Mouse (Mus musculus) right cerebral cortex, postnatal 4 days (tissue): ENCODE measurements around the gene Pip5k1a.
"Not testable (repeated sequence)": the region's sequence is repeated elsewhere in the genome, so short reads cannot be mapped to it uniquely, and the experiment has no call there.

ENCODE experiments used
- DNase-seq: peaks from one replicate; pipeline ENCODE4 v3.0.0-alpha.2; 2022

Pip5k1a gene

DNA sequence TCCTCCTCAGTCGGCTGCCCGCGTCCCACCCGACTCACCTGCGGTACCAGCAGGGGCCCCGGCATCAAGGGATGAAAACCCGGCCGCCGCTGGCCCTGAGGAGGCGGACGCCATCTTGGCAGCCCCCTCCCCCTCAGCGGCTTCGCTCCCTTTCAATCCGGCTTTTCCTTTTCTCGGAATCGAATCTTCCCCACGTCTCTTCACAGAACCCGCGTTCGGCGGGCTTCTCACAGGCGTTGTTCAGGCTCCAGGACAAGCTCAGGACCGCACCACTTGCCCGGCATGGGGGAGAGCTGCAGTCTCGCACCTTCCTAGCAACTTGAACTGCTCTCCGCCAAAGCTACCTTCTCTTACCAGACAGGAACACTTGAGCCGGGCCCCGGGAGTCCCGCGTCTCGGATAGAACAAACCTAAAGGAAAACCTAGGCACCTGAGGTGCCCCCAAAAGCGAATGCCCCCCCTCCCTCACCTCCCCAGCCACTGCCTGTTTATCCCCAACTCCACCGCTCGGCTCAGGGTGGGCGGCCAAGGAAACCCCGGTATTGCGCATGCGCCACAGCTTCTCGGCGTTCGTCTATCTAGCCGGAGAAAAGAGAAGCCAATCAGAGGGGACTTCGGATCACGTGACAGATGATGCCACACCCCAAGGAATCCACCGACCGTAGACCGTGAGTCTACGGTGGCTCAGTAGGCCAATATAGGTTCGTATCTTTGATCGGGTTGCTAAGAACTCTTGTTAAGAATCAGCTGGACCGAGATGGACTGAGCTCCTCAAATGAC lies at the start of gene Pip5k1a:
TSS of gene Pip5k1a (minus strand) at position 593 of the 780 bp plus-strand sequence.
- DNase-seq: peak; percentile 98

DNA sequence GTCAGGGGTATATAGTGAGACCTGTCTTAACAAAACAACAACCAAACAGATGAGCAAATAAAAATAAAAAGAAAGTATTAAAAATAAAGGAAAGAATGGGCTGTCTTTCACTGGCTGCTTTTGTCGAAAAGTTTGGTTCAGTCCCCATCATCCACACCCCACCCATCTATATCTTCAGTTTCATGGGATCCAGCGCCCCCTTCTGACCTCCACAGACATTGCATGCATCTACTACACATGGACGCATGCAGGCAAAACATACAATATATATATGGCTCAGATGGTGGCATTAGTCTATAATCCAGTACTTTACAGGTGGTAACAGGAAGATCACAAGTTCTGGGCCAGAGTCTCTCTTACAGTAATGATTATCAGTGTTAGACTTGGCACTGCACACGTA lies 47.1 kb upstream of the Pip5k1a start:
- DNase-seq: no peak

DNA sequence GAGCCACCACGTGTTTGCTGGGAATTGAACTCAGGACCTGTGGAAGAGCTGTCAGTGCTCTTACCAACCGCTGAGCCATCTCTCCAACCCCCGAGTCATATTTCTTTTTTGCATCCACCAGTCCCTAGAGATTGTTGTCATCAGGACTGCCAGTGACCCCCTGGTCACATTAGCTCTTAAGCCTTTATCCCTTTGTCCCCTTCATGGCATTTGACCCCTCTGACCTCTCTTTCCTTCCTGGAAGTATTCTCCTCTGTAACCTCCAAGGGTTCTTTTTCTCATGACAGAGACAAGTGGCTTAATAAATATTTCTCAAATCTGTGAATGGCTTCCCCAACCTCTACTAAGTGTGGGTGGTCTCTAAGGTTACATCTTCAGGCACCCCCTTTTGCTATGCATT lies 41.2 kb upstream of the Pip5k1a start:
- DNase-seq: no peak

DNA sequence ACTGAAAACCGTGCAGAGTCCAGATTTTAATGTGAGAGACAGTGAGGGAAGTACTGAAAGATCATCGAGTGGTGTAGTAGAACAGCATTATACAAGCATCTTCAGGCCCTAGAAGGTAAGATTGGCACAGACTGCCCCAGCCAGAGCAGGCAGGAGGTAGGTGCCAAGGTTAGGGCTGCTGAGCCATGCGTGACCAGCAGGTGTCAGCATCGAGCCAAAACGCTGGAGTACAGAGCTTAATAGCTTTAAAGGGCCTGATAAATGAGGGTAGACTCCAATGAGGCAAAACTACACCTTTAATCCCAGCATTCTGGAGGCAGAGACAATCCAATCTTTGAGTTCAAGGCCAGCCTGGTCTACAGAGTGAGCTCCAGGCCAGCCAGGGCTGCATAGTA lies 35.9 kb upstream of the Pip5k1a start:
- DNase-seq: peak; percentile 85

DNA sequence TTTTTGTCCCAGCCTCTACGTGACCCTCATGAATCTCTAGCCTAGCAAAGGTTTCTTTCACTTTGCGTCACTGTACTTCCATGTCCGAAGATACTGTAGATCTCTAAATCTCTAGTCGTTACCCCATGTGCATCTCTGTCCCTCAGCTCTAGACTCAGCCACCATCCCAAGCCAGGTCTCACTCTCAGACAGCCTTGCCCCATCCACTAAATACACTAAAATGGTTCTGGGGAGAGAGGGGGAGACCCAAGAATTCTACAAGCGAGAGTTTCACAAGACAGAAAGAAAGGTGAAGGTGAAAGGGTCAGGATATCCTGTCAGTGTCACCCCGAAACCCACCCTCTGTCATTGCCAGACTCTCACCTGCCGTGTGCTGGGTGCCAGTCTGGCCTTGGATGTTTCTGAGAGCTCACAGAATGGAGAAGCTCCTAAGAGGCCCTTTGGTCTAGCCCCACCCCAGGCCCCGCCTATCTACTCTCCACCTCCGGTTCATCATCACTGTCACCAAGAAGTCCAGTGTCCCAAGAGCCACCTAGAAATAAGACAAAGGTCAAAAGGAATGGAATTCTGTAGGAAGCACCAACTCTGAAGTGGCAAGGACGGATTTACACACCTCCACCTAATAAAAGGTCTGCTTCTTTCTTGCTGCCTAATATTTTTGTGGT lies 35.4 kb upstream of the Pip5k1a start, which contains the start of gene Tnfaip8l2:
TSS of gene Tnfaip8l2 (minus strand) at position 409 of the 665 bp plus-strand sequence.
- no peak for DNase-seq

DNA sequence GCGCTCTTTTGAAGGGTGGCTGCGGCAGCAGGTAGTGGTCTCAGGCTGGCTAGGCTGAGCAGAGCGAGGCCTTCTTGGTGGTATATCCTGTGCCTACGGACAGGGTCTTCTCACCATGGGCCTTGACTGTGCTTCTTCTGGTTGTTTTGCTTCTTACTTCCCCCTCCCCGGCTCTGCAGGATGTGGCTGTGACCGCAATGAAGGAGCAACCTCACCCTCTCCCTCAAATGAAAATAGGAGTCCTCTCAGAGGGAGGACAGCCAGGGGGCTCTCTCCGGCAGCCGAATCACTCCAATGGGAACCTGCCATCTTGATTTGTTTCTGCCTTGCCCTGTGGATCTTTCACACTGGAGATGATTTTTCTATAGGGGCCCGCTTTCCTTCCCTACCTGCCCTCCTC lies 34.7 kb upstream of the Pip5k1a start:
- DNase-seq: no peak

DNA sequence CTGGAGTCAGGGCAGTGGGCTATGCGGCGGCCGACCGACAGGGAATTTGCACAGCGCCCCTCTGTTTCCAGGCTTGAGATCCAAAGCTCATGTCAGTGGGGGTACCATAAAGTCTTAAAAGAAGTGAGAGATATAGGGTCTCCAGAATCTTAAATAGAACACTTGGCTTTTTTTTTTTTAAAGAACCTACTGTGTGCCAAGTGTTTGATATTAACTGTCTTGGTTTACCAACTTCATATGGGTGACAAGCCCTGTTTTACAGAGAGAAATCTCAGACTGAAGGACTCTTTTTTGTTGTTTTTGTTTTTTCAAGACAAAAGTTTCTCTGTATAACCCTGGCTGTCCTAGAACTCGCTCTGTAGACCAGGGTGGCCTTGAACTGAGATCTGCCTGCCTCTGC lies 34.1 kb upstream of the Pip5k1a start:
- DNase-seq: no peak

DNA sequence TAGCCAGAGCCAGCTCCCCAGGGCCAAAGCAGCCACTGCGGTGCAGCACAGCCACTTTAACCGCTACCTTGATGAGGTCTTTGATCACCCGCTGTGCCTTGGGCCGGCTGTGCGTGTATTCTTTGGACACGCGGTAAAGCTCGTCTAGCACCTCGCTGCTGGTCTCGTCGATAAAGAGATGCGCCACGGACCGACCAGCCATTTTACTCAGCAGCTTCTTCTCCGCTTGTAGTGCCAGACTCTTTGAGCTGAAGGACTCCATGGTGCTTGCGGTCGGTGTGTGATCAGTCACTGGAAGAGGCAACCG lies 33.5 kb upstream of the Pip5k1a start:
- DNase-seq: no peak

DNA sequence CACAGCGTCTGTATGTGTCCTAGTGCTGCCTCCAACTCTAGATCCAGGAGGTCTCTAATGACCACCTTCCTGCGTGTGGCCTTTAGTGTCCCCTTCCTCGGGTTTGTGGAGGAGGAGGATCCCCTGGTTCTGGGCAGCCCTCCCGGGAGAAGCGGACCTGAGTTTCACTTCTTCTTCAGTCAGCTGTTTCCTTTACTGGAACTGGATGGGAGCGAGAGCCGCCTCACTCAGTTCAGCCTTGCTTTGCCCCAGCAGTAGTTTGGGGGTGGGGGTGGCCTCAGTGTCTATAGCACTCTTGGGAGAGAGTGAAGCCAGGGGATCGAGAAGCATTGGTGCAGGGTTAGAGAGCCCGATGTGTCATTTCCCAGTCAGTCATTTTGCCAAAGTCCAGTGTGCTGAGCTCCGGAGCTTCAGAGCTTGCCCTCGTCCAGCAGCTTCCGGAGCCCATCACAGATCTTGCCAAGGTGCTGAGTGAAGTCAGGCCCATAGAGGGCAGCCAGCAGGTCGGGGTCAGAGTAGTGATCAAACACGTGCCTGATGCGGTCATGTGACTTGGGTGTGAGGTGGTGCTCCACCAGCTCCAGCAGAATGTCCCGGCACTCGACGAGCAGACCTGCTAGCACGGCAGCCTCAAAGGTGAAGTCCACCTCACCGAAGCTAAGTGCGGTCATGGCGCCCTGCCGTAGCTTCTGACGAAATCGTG lies 33.0 kb upstream of the Pip5k1a start:
- no peak for DNase-seq

DNA sequence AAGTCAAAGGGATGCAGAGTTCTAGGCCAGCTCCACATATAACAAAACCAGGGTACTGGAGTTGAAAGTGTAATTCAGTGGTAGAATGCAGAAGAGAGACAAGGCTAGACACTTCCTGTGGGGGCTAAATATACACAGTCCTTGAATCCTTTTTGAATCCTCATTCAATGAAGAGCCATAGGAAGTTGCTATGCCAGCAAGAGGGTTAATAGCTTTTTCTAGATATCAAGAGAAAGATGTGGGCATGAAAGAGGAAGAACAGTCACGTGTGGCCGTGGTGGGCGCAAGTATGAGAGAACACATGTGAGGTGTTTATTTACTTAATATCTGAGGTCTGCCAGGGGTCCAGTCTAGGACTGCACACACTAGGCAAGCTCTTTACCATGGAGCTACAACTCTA lies 29.6 kb upstream of the Pip5k1a start:
- DNase-seq: no peak

DNA sequence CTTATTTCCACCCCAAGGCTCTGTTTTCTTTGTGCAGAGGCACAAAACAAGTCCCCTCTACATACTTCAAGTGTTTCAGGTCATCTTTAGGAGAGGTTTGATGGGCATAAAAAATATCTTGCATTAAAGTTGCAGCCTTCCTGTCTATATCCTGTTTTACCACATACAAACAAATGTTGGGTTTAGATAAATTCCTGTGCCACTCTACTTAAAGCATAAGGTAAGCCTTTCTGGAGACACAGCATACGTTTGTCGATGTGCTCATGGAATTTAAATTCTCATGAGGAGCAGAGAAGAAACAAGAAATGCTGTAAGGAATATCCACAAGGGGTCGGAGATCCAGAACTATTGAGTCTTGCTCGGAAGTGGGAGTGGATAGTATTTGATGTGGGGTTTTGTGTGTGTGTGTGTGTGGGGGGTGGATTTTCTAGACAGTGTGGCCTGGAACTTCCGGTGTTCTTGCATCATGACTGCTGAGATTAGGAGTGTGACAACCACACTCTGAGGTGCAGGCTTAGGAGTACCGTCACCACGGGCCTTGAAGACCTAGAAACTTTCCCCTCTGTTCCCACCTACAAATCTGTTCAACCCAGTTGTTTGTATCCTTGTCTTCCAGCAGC lies 28.8 kb upstream of the Pip5k1a start:
- DNase-seq: no peak

DNA sequence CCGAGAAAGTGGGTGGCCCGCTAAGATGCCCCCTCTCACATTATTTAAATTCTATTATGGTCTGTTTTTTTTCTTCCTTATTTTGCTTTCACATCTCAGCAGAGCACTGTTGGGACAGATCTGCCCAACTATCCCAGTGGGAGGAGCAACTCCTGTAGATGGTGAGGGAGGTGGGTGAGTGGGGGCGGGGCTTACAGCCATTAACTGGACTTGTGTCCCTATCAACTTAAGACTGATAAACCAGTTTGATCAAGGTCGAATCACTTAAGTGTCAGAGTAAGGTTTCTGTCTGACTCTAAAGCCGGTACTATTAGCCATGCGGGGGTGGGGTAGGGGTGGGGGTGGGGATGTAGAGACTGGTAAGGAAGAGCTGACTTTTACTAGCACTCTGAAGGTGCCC lies 28.3 kb upstream of the Pip5k1a start:
- DNase-seq: peak; percentile 40

DNA sequence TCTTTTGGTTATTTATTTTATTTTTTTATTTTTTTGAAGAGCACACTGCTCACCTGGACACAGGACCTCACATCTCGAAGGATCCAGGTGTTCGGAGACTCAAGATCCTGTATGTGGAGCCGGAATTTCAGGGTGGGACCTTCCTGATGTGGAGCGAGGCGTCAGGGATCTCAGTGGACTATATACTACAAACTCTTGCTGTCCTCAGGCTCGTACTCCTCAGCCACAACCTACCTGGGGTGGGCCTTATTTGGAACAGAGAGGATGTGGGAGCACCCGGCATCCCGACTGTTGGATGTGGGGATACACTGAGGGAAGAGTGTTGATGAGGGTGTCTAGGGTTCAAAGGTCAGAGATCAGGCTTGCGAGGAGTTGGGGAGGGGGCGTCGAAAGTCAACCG lies 27.4 kb upstream of the Pip5k1a start:
- DNase-seq: not testable (repeated sequence)

DNA sequence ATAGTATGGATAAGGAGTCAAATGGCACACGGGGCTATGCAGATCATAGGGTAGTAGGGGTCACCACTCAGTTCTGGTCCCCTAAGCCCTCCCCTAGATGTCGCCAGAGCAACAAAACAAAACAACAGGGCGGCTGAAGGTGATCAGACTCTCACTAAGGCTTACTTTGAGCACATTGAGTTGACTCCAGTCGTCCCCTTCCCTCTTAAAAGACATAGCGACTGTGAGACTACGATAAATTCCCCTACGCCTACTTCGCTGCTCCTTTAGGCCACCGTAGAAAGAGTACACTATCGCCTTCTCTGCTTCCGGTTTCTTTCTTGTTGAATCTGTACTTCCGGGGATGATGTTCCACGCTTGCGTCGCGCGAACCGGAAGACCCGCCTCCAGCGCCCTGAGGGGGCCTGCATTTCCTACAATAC lies 27.0 kb upstream of the Pip5k1a start, which contains the start of the genes Scnm1 and Lysmd1:
TSS of gene Scnm1 (minus strand) at position 332 of the 422 bp plus-strand sequence.
TSS of gene Lysmd1 (plus strand) at position 409 of the 422 bp plus-strand sequence.
- DNase-seq: peak; percentile 78

DNA sequence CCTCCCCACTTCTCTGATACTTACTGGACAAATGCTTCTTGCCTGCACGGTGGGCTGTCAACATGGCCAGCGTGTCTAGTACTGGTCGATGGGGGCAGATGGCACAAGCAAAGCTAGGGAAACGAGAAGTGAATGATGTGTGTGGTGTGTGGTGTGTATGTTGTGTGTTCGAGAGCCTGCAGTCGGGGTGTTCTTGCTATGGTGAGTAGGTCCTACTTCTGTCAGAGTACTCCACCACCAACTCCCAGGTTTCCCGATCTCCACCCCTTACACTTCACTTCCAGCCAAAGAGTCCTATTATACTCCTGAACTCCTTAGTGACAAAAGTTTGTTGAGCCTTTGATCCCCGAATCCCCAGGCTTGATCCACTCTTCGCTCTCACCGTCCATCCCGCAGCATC lies 26.4 kb upstream of the Pip5k1a start:
- no peak for DNase-seq

DNA sequence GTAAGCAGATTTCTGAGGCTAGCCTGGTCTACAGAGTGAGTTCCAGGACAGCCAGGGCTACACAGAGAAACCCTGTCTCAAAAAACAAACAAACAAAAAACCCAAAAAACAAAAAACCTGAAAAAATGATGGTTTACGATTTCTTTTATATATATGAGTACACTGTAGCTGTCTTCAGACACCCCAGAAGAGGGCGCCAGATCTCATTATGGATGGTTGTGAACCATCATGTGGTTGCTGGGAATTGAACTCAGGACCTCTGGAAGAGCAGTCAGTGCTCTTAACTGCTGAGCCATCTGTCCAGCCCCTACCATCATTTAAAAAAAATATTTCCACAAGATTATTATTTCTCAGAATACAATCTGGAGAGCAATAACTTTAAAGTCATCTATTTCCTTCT lies 25.7 kb upstream of the Pip5k1a start:
- DNase-seq: not testable (repeated sequence)

DNA sequence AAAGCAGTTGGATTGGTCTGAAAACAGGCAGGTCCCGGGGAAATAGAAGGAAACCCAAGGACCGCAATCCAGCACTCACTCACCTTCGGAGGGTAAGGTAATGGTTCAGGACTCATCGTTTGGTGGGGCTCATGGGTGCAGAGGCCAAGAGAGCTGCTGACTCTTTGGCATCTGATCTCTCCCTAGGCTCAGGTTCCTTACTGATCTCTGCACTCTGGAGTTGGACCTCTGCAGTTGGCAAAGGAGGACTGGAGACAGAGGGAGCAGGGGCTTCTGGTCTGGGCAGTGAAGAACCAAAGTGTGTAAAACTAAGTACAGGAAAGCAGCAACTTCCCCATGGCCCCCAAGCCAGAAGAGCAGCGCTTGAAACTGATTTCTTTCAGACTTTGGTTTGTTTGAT lies 23.4 kb upstream of the Pip5k1a start:
- DNase-seq: no peak

DNA sequence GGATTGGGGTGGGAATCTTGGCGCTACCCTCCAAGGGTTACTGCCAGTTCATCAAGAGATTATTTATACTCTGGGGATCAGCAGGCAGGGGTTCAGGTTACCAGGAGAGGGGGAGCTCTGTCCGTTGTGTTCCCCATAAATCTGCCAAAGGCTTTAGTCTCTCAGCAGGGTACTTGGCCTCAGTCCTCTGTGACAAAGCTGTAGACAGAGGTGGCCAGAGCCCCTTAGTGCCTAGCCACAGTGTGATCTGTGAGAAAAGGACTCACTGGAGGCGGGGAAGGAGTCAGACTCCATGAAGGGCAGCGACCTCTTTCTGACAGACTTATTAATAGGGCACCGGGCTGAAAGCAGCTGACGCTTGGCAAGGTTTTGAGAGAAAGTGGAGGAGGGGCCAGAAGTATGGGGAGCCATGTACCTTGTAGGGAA lies 22.5 kb upstream of the Pip5k1a start:
- DNase-seq: no peak

DNA sequence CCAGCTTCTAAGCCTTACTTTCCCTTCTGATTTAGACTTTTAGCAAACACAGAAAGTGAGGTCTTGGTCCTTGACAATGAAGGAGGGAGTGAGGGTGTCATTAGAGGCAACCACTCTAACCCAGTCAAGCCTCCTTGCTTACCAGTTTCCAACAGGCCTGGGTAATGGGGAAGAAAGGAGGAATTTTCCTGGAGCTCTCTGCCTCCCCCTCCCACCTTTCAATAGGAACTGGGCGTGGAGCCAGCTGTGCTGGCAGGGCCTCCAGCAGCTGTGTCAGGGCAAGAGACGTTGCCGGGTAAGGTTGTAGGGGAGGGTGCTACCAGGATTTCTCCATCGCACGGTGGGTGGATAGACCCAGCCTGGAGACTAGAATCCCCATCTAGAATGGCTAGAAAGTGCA lies 18.2 kb upstream of the Pip5k1a start:
- peak; percentile 72 for DNase-seq

DNA sequence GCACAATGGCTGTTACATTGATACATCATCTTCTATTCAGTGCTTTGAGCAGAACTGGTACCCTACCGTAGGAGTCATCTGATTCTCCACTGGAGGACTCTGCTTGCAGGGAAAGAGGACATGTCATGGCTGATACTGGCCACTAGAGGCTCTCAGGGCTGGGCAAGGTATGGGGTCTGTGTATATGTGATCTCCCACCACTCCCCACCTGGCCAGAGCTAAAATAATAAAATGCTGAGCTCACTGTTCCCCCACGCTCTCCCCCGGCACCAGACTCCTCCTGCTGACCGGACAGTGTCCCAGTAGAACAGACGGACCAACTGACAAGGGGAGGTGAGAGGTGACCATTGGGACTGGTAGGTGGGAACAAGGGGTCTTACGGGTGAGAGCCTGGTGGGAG lies 17.5 kb upstream of the Pip5k1a start, which contains the start of gene Tmod4:
TSS of gene Tmod4 (plus strand) at position 231 of the 400 bp plus-strand sequence.
- no peak for DNase-seq

DNA sequence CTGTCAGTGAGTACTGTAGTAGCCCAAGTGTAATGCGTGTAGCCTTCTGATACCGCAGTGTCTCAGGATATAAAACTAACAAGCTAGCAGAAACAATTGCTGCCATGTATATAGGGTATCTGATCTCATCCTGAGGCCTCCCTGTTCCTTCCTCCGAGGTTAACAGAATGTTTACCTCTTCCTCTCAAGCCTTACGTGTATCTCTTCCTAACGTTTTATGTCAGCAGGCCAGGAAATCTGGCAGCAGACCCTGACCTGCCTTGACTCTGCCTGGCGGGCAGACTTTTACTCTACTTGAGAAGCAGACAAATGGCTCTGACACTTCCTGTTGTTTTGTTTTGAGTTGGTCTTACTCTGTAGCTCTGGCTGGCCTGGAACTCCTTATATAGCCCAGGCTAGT lies 14.8 kb upstream of the Pip5k1a start:
- no peak for DNase-seq

DNA sequence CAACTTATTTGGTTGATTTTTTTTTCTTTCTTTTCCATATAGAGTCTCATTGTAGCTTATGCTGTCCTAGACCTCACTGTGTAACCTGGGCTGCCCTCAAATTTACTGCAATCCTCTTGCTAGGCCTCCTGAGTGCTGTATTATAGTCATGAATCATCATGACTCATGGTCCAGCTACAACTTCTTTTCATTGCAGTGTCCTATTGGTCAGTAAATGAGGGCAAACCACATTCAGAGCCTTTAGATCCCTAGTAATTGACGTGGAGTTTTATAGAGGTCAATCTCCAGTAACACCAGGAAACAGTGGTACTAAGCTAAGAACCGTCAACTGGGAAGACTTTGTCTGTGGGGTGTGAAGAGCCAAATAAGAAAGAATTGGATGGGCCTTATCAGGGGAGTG lies 11.0 kb upstream of the Pip5k1a start:
- DNase-seq: no peak

DNA sequence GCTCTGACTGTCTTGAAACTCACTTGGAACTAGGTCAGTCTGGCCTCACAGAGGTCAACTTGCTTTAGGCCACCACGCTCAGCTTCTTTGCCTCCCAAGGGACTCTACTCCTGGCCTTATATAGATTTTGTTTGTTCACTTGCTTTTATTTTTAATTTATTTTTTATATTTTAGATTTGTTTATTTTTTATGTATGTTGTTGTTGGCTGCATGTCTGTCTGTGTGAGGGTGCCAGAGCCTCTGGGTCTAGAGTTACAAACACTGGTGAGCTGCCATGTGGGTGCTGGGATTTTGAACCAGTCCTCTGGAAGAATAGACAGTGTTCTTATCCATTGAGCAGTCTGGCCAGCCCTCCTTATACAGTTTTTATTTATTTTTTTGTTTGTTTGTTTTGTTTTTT lies 6.0 kb upstream of the Pip5k1a start:
- DNase-seq: no peak
